Mouse (Mus musculus): ENCODE data around the gene Slc22a8.

Slc22a8 gene

DNA sequence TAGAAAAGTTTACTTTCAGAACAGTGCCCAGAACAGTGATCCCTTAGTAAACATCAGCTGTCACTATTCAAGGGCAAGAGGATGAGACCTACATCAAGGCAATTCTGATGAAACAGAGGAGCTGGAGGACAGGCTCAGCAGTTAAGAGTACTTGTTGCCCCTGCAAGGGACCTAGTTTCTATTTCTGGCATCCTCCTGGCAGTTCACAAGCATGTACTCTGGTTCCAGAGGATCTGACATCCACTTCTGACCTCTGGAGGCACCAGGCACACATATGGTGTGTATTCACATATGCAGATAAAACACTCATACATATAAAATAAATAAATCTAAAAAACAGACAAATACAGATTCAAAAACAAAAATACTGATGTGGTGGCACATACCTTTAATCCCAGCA is 10.9 kb downstream of the Slc22a8 start:
- no peak for DNase-seq

DNA sequence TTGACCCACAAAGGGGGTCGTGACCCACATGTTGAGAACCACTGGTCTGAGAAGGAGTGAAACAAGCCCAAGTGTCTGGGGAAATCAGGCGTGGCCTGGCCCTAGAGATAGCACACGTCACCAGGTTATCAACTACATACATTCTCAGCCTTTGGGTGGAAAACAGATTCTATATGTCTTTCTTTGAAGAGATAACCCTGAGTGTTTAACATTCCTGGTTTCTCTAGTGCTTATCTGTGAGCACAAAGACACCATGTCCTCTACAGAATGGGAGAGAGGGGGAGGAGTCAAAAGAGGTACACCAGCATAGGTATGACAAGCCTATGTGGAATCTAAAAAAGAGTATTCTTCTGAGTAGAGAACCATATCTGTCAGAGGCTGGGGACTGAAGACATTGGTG is 11.9 kb downstream of the Slc22a8 start:
- no peak for DNase-seq

DNA sequence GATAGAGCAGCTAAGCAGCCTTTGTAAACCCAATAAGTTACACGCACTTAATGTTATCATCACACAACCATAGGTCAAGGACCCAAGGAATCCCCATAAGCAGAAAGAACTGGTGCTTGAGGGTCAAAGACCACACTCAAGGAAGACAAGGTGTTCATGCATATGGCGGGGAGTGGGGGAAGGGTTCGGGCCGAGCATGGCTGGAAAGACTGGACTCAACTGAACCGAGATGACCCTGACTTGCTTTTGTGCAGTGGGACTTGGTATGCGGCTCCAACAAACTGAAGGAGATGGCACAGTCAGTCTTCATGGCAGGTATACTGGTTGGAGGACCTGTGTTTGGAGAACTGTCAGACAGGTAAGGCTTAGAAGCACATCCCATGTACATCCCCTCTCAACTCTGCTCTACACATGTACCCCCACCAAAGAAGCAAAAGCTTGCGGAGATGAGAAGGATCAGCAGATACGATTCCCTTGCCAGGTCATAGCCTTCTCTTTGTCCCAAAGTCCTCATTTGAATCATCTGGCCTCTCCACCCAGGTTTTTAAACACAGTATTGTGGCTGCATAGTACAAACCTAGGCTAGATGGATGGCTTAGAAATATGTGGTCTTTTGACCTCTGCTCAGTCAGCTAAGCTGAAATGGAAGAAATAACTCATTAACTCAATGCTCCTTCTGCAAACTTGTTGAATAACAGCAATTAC is 13.6 kb downstream of the Slc22a8 start:
- no peak for DNase-seq

DNA sequence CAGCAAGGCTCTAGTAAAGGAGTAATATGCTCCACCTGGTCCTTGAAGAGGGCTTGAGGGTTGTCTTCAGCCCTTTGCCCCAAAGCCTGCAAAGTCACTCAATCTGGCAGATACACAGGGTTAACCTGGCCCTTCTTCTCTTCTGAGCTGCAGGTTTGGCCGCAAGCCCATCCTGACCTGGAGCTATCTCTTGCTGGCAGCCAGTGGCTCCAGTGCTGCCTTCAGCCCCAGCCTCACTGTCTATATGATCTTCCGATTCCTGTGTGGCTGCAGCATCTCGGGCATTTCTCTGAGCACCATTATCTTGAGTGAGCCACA is 14.1 kb downstream of the Slc22a8 start:
- DNase-seq: no peak

DNA sequence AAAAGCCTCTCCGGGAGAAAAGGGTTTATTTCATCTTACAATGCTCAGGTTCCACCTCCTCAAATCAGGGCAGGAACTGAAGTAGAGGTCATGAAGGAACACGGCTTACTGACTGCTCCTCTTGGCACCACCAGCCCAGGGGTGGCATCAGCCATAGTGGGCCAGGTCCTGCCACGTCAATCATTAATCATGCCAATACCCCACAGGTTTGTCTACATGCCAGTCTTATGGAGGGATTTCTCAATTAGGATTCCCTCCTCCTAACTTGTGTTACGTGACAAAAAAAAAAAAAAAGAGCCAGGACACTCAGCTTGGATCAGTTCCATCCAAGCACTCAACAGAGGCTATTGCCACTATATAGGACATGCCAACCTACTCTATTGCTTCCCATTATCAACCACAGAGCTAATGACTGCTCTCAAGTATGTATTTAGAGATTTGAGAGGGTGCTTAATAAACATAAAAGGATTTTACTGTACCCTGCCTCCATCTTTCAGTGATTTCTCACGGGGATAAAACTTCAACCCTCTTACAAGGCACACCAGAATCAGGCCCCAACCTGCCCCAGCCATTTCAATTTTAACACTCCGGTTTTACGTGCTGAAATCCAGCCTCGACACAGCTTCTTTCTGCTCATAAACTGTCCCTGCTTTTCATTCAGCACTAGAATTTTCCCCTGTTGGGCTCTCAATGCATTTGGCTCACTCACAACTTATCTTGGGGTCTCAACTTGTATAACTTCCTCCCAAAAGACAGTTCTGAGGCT is 20.5 kb downstream of the Slc22a8 start:
- DNase-seq: no peak

DNA sequence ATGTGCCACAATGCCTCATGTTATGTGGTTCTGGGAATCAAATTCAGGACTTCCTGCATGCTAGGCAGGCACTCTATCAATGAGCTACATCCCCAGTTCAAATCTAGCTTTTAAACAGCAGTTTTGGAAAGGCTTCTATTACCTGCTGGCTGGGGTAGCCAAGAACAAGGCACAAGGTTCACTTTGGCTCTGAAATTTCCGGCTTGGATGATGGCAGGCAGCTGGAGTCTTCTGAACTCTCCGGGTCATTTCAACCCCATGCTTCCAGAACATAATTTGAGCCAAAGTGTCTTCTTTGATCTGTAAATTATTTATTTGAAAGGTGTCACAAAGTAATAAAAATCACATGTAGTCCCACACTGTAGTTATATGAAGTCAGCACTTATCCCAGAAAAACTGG is 22.1 kb downstream of the Slc22a8 start:
- no peak for DNase-seq

DNA sequence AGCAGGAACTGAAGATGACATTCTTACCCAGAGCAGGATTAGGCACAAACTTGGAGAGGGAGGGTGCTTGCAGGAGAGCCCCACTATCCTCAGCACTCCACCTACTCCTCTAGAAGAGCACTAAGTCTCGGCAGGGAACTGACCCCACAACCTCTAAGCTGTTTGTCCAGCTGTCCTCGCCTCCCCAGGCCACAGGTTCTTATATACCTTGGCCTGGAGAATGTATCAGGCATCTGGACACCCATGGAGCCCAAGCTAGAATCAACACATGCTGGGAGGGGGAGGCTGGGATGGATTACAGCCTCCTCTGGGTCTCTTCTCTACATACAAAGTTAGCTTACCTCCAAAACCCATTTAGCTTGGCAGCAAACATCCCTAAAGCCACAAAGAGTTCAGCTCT is 23.3 kb downstream of the Slc22a8 start:
- no peak for DNase-seq

DNA sequence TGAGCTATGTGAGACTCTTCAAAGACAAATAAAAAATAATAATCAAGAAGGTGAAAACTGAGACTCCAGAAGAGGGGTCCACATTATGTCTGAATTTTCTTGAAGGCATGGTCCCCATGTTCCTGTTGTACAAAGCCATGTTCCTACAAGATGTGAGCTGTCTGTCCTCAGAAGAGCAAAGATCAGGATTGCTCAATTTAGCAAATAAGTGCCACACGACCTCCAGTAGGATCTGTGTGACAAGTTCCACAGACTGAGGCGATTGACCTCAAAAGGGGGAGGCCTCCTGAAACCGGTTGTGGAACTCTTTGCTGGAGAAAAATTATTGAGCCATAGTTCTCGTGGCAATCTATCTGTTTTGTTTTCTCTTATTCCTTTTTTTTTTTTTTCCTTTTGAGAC is 25.3 kb downstream of the Slc22a8 start:
- DNase-seq: no peak

DNA sequence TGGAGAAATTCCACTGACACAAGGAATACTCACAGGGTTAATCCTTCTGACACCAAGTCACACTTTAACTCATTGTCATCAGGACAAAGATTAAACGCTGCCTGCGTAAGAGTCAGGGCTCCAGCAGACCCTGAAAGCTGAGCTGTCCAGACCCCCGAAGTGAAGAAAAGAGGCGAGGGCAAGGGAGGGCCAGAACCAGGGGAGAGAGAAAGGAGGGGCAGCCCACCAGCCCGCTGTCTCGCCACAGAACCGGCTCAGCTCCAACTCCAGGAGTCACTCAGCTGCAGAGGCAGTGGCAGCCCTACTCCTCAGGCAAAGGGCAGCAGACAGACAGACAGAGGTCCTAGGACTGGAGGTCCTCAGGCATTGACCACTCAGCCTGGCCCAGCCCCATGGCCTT is 26.9 kb downstream of the Slc22a8 start, which contains the start of gene Slc22a6:
Slc22a6 (plus strand) TSS at position 136 of the 400 bp plus-strand sequence.
- DNase-seq: no peak

DNA sequence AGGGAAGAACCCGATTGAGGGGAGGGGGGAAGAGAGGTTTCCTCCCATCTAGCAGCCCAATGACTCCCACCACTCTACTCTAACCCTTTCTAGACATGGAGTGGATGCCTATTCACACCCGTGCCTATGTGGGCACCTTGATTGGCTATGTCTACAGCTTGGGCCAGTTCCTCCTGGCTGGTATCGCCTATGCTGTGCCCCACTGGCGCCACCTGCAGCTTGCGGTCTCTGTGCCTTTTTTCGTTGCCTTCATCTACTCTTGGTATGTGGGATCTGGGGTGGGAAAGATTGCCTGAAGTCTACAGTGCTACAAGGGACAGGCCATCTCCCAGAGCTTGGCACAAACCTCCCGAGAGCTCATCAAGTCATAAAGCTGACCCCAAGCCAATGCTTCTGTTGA is 30.0 kb downstream of the Slc22a8 start:
- DNase-seq: no peak

DNA sequence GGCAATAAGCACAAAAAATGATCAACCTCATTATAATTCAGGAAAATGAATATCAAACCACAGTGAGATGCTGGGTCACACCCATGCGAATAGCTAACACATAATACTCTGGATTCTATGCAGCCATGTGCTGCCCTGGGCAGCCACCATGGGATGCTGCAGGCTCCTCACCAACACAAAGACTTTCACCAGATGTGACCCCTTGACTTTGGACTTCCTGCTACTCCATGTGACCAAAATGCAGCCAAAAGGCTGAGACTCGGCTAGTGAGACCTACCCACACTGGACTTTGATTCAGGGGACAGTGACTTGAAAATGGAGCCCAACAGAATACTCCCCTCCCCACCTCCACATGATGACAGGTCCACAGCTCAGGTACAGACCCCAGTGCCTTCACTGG is 39.2 kb downstream of the Slc22a8 start:
- DNase-seq: no peak

DNA sequence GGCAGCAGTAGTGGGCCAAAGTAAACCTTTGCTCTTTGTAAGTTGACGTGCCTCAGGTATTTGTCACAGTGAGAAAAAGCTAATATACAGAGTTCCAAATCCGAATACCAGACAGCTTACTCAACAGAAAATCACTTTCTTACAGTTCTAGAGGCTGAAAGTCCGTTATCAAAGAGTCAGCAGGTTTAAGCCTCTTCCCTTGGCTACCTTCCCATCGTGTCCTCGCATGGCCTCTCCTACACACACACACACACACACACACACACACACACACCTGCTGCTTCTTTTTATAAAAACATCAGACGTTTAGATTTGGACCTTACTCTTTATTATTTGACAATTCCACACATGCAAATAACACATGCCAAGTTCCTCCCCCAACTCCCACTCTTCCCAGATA is 39.8 kb downstream of the Slc22a8 start:
- no peak for DNase-seq

DNA sequence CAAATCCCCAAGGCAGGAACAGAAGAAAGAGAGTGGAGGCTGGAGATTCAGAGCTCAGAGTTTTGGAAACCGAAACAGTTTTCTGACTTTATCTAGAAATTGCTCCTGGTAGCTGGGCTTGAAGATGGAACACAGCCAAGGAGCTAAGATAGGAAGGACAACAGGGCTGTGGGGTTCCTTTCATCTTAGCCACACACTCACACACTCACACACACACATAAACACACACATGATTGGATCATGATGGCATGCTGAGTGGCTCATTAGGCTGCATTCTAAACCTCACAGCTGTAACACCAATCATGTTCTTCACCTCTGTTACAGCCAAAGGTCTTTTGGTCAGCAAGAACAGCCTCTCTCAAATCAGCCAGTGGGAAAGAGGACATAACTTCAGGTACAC is 41.0 kb downstream of the Slc22a8 start:
- DNase-seq: no peak

DNA sequence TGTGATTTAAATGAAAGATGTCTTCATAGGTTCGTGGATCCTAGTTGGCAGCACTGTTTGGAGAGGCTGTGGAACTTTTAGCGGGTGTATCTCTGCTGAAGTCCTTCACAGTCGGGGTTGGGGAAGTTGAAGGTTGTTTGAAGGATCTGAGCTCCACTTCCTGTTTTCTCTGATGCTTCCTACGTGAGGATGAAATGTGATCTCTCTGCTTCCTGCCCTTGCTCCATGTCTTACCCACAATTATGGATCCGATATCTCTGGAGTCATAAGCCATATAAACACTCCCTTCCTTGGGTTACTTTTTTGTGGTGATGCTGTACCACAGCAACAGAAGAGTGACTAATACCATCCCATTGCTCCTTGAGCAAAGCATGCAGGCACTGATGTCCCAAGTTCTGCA is 51.0 kb downstream of the Slc22a8 start:
- no peak for DNase-seq

DNA sequence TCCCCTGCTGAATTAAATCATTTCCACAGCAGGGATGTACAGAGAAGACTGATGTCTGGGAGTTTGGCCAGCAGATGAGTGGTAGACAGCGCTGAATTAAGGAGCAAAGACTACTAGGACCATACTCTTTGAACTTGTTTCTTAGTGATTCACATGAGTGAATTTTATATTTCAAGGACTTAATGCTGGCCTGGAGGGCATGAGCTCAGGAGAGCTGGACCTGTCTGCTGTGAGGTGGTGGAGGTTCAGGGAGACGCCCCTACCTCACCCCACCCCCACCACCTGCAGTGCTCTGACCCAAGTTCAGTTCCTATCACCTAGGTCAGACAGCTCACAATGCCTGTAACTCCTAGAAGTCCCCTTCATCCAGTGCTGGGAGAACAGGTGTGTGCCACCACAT is 55.3 kb downstream of the Slc22a8 start:
- no peak for DNase-seq

DNA sequence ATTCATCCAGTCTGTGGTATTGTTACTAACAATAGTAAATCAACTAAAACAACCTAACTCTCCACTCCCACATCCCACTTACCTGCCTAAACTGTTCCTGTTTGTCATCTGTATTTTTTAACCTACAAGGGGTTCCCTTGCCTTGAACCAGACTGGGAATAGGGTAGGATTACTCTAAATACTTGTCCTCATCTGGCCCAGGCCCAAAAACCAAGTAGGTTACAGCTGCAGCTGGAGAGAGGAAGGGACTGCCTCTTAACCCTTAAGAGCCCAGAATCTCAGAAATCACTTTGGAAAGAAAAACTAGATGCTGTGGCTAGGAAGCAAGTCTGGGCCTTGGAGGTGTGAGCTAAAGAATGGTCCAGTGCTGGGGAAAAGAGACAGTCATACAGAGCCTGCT is 64.8 kb downstream of the Slc22a8 start:
- DNase-seq: no peak

DNA sequence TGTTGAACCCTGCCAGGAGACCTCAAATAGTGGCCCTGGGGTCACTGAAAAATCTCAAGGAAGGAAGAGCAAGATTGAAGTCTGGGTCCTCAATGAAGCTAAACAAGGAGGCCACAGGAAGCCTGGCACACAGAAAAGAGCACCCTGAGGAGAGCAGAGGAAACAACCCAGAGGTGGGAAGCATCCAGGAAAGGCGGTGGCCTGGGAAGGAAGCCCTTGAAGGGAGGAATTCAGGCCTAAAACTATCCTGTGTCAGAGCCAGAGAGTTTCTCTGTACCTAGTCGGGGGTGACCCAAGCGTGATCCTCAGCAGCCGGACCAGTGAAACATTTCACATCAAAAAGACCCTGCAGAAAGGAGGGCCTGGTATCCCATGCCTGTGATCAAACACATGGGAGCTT is 65.3 kb downstream of the Slc22a8 start:
- no peak for DNase-seq

All from cerebellum, postnatal 25 days (tissue).